Mouse (Mus musculus) heart, embryonic 16.5 days (tissue): ENCODE data around the gene Scgb2b18. TPM values are rescaled to one million over a fixed set of nuclear protein-coding genes. Genes with fewer than 3 reads are reported as not detected.
"Not testable (repeated sequence)": the region's sequence is repeated elsewhere in the genome, so short reads cannot be mapped to it uniquely, and the experiment has no call there.

ENCODE experiments used
- ATAC-seq: fragments of 200-750 bp; cut with Nextera tagmentation; replicated peaks from 2 replicates; pipeline ENCODE4 v1.8.0; 2017; ENCODE audit warnings: moderate number of reproducible peaks; ENCODE audit not compliant: insufficient read depth, low FRiP score; ENCODE audit errors: extremely low read depth
- H3K27ac ChIP-seq: fragments of 300-500 bp; sonication (generic); 2 replicates; pipeline ENCODE4 v1.5.1; 2014; ENCODE audit warnings: mild to moderate bottlenecking, low read length, control low read depth, moderate library complexity
- H3K27me3 ChIP-seq: fragments of 300-500 bp; sonication (generic); 2 replicates; pipeline ENCODE4 v1.6.1; 2014; ENCODE audit warnings: low read length, mixed read lengths; ENCODE audit not compliant: control insufficient read depth, insufficient read depth
- H3K36me3 ChIP-seq: fragments of 300-500 bp; sonication (generic); 2 replicates; pipeline ENCODE4 v1.6.1; 2014; ENCODE audit not compliant: control insufficient read depth, insufficient read depth
- H3K4me1 ChIP-seq: fragments of 300-500 bp; sonication (generic); 2 replicates; pipeline ENCODE4 v1.6.1; 2014; ENCODE audit warnings: low read length, mixed read lengths; ENCODE audit not compliant: control insufficient read depth, insufficient read depth
- H3K4me2 ChIP-seq: fragments of 300-500 bp; sonication (generic); 2 replicates; pipeline ENCODE4 v1.6.1; 2014; ENCODE audit warnings: low read depth, mild to moderate bottlenecking, control low read depth, low read length
- H3K4me3 ChIP-seq: fragments of 300-500 bp; sonication (generic); 2 replicates; pipeline ENCODE4 v1.5.1; 2014; ENCODE audit warnings: mild to moderate bottlenecking, control low read depth, low read length
- H3K9ac ChIP-seq: fragments of 300-500 bp; sonication (generic); 2 replicates; pipeline ENCODE4 v1.6.1; 2014; ENCODE audit warnings: low read length, control low read depth
- H3K9me3 ChIP-seq: fragments of 300-500 bp; sonication (generic); replicated peaks from 2 replicates; pipeline ENCODE4 v1.6.1; 2016; ENCODE audit warnings: low read length; ENCODE audit not compliant: control insufficient read depth
- WGBS: fragments of 180-500 bp; shearing (Covaris S2); extraction: QIAGEN DNeasy Blood & Tissue Kit; methylation state at CpG from one replicate; pipeline ENCODE4 v1.1.7; 2014; 5-methylcytosine and 5-hydroxymethylcytosine counted together
- polyA plus RNA-seq: library from polyadenylated mRNA; unstranded; fragments of >200 nt; fragmentation: Nextera tagmentation; extraction: Ambion mirVana; gene quantifications from 2 replicates; pipeline ENCODE4 v1.2.1, GENCODE M21; 2015

The Scgb2b18 gene
- not detected in 2 replicates for polyA plus RNA-seq

- not testable (repeated sequence) for H3K27me3 ChIP-seq, ATAC-seq
These were observed at the start of gene Scgb2b18 for GRCm38 (mm10) chr7:33173764-33174163. Gene Scgb2b18 (minus strand): TSS chr7:33173864.

GRCm38 (mm10) chr7:33185268-33185667, 11.6 kb upstream of the Scgb2b18 start, which contains the start of gene Scgb1b18:
Gene Scgb1b18 (plus strand): TSS chr7:33185568.
- H3K4me1 ChIP-seq, H3K9ac ChIP-seq, H3K36me3 ChIP-seq, ATAC-seq, H3K4me3 ChIP-seq, H3K9me3 ChIP-seq, H3K27me3 ChIP-seq, H3K4me2 ChIP-seq, H3K27ac ChIP-seq: not testable (repeated sequence)
- no CpG with 5 or more reads among the region's 2 CpGs for WGBS

More at GRCm38 (mm10) chr7:33173764-33174163, at the start of gene Scgb2b18:
- H3K27ac ChIP-seq, H3K4me1 ChIP-seq, H3K4me2 ChIP-seq, H3K36me3 ChIP-seq, H3K9ac ChIP-seq, H3K9me3 ChIP-seq, H3K4me3 ChIP-seq: not testable (repeated sequence)
- WGBS = 72% methylated on average over 1 of the region's 2 CpGs

Other genes with a start within 250 kb of the Scgb2b18 start
- gene Scgb2b17, start 117.3 kb downstream of the Scgb2b18 start, polyA plus RNA-seq = not detected in 2 replicates
- not detected in 2 replicates for gene Scgb1b17, start 110.4 kb downstream of the Scgb2b18 start, polyA plus RNA-seq
- gene Scgb1b18, start 11.7 kb upstream of the Scgb2b18 start, polyA plus RNA-seq = not detected in 2 replicates
- not detected in 2 replicates for gene Scgb2b19, start 106.5 kb upstream of the Scgb2b18 start, polyA plus RNA-seq
- not detected in 2 replicates for gene Scgb1b19, start 113.4 kb upstream of the Scgb2b18 start, polyA plus RNA-seq
- not detected in 2 replicates for gene Scgb2b20, start 192.5 kb upstream of the Scgb2b18 start, polyA plus RNA-seq
- not detected in 2 replicates for gene Scgb1b20, start 199.4 kb upstream of the Scgb2b18 start, polyA plus RNA-seq